ENCODE assay signal across 8 mouse cellular contexts in genomic region chr5:115235786-115236263, GRCm38 (mm10). TPM values are rescaled to one million over a fixed set of nuclear protein-coding genes. Genes with fewer than 3 reads are reported as not detected.
DNase-seq lines count a peak whose midpoint lies in the region; ATAC-seq and TF ChIP-seq lines count a peak whose summit lies in the region.

Gene Pop5, plus strand, starts transcription at chr5:115235836.

- peak; percentile 97 for TF ChIP-seq CTCF in liver, embryonic 14.5 days (IDR thresholded peaks at IDR 0.05; ENCODE audit: low read depth)
- peak; percentile 96 for TF ChIP-seq CTCF in stomach, postnatal 0 days (IDR thresholded peaks at IDR 0.05; ENCODE audit: low read depth)

- H3K27ac ChIP-seq in brown adipose tissue, adult 24 weeks (replicated peaks; ENCODE audit: low read depth, low read length) = peak within 1 kb of the TSS; percentile 58
- no peak within 1 kb of the TSS; a peak in 1 of 4 replicates for H3K27ac ChIP-seq in heart, embryonic 14.5 days (replicated peaks in 1 of 2; ENCODE audit: control insufficient read depth in 1 of 2, insufficient read depth in 1 of 2, low read depth in 2 of 2, low read length in 2 of 2)
- no peak within 1 kb of the TSS for H3K27ac ChIP-seq in liver, embryonic 14.5 days
- no peak within 1 kb of the TSS for H3K27ac ChIP-seq in neural tube, embryonic 11.5 days (ENCODE audit: low read depth, low read length)
- 0 out of 2 replicates have a peak within 1 kb of the TSS, but pooled peaks have one; percentile 8 for H3K27ac ChIP-seq in stomach, postnatal 0 days (replicated peaks)

- H3K27me3 ChIP-seq in heart, embryonic 14.5 days (ENCODE audit: control insufficient read depth, insufficient read depth, low read length) = no peaks in the 10 kb centered on the region
- H3K27me3 ChIP-seq in liver, embryonic 14.5 days (ENCODE audit: control insufficient read depth, insufficient read depth, low read length) = peaks cover 19% of the 10 kb centered on the region
- H3K27me3 ChIP-seq in neural tube, embryonic 11.5 days (ENCODE audit: control insufficient read depth, insufficient read depth, low read length) = peaks cover 8% of the 10 kb centered on the region
- no peaks in the 10 kb centered on the region for H3K27me3 ChIP-seq in stomach, postnatal 0 days (ENCODE audit: control insufficient read depth, insufficient read depth, low read length)

- peaks cover 16% of the 10 kb centered on the region for H3K36me3 ChIP-seq in heart, embryonic 14.5 days (ENCODE audit: control insufficient read depth, insufficient read depth, low read length)
- H3K36me3 ChIP-seq in liver, embryonic 14.5 days (replicated peaks; ENCODE audit: control insufficient read depth, insufficient read depth, low read depth) = peaks cover 12% of the 10 kb centered on the region
- H3K36me3 ChIP-seq in neural tube, embryonic 11.5 days (ENCODE audit: control insufficient read depth, insufficient read depth, low read length) = peaks cover 6% of the 10 kb centered on the region; the same call in 1 of the 2 replicates
- H3K36me3 ChIP-seq in stomach, postnatal 0 days (ENCODE audit: control insufficient read depth, insufficient read depth, low read length) = peaks cover 6% of the 10 kb centered on the region; the same call in 1 of the 2 replicates

- H3K4me2 ChIP-seq in heart, embryonic 14.5 days (ENCODE audit: low read length) = peak within 1 kb of the TSS; percentile 88
- H3K4me2 ChIP-seq in liver, embryonic 14.5 days (ENCODE audit: low read depth) = peak within 1 kb of the TSS; percentile 75
- H3K4me2 ChIP-seq in neural tube, embryonic 11.5 days (ENCODE audit: low read depth) = peak within 1 kb of the TSS; percentile 77
- peak within 1 kb of the TSS; percentile 93 for H3K4me2 ChIP-seq in stomach, postnatal 0 days (replicated peaks; ENCODE audit: low read depth)

- no peak for TF ChIP-seq EP300 in liver, embryonic 14.5 days (IDR thresholded peaks at IDR 0.05; ENCODE audit: low read depth)
- no peak for TF ChIP-seq EP300 in stomach, postnatal 0 days (optimal IDR thresholded peaks at IDR 0.05)

- peak within 1 kb of the TSS; percentile 81 for H3K9ac ChIP-seq in heart, embryonic 14.5 days (ENCODE audit: low read length)
- H3K9ac ChIP-seq in liver, embryonic 14.5 days (replicated peaks) = peak within 1 kb of the TSS; percentile 43
- peak within 1 kb of the TSS; percentile 63 for H3K9ac ChIP-seq in neural tube, embryonic 11.5 days (ENCODE audit: low read length)
- H3K9ac ChIP-seq in stomach, postnatal 0 days (ENCODE audit: low read length) = peak within 1 kb of the TSS; percentile 59

- peak; percentile 94 for DNase-seq in CD4-positive, CD25-positive, alpha-beta regulatory T cell, adult 2 months (ENCODE audit: low read depth, low spot score)
- peak; percentile 60 for DNase-seq in fibroblast of lung, adult 2 months (ENCODE audit: low read depth)
- DNase-seq in kidney, postnatal 14 days = peak; percentile 92
- DNase-seq in liver, embryonic 14.5 days (ENCODE audit: low read depth in 3 of 3, low spot score in 3 of 3) = peak; percentile 56 to 73 (median 60)
- peak; percentile 92 for DNase-seq in neural tube, embryonic 11.5 days (ENCODE audit: low spot score)
- DNase-seq in stomach, postnatal 0 days (ENCODE audit: low spot score) = peak; percentile 91

- peak; percentile 33 for ATAC-seq in heart, embryonic 14.5 days (ENCODE audit: insufficient number of reproducible peaks, insufficient read depth, low FRiP score, low read depth)
- ATAC-seq in liver, embryonic 14.5 days (ENCODE audit: insufficient read depth) = peak; percentile 49
- ATAC-seq in neural tube, embryonic 11.5 days (ENCODE audit: insufficient read depth, low FRiP score, low TSS enrichment) = peak; percentile 56
- peak; percentile 77 for ATAC-seq in stomach, postnatal 0 days (ENCODE audit: low FRiP score, low TSS enrichment)

- peaks cover 4% of the 10 kb centered on the region; the same call in 1 of the 2 replicates for H3K4me1 ChIP-seq in brown adipose tissue, adult 24 weeks (ENCODE audit: control insufficient read depth, insufficient read depth, insufficient read length, low read length)
- H3K4me1 ChIP-seq in heart, embryonic 14.5 days (ENCODE audit: control insufficient read depth in 2 of 2, insufficient read depth in 2 of 2, low read length in 2 of 2) = peaks cover 14 to 20% of the 10 kb centered on the region in 2 experiments
- peaks cover 4 to 12% of the 10 kb centered on the region in 2 experiments; a peak in 3 of 4 replicates for H3K4me1 ChIP-seq in liver, embryonic 14.5 days (replicated peaks; ENCODE audit: control insufficient read depth in 2 of 2, insufficient read depth in 2 of 2, low read length in 1 of 2)
- H3K4me1 ChIP-seq in neural tube, embryonic 11.5 days (ENCODE audit: control insufficient read depth, insufficient read depth, low read length) = peaks cover 11% of the 10 kb centered on the region
- no peaks in the 10 kb centered on the region for H3K4me1 ChIP-seq in stomach, postnatal 0 days (replicated peaks; ENCODE audit: control insufficient read depth, insufficient read depth)

- H3K4me3 ChIP-seq in brown adipose tissue, adult 24 weeks (ENCODE audit: insufficient read depth, low read depth, low read length) = peak within 1 kb of the TSS; percentile 61
- peak within 1 kb of the TSS; percentile 50 to 65 for H3K4me3 ChIP-seq in heart, embryonic 14.5 days (ENCODE audit: control insufficient read depth in 1 of 2, insufficient read depth in 1 of 2, low read depth in 1 of 2, low read length in 2 of 2)
- peak within 1 kb of the TSS; percentile 49 to 50 for H3K4me3 ChIP-seq in liver, embryonic 14.5 days (ENCODE audit: insufficient read depth in 1 of 2, low read depth in 2 of 2, low read length in 2 of 2)
- H3K4me3 ChIP-seq in neural tube, embryonic 11.5 days (ENCODE audit: low read depth, low read length) = peak within 1 kb of the TSS; percentile 45
- peak within 1 kb of the TSS; percentile 59 for H3K4me3 ChIP-seq in stomach, postnatal 0 days (ENCODE audit: low read depth, low read length)

- WGBS in heart, embryonic 14.5 days = under 1% methylated on average over 21 of the region's 21 CpGs
- under 1% methylated on average over 21 of the region's 21 CpGs for WGBS in liver, embryonic 14.5 days (ENCODE audit: insufficient replicate concordance)
- WGBS in neural tube, embryonic 11.5 days = 1% methylated on average over 21 of the region's 21 CpGs
- WGBS in stomach, postnatal 0 days = under 1% methylated on average over 21 of the region's 21 CpGs

- H3K9me3 ChIP-seq in heart, embryonic 14.5 days (ENCODE audit: control insufficient read depth, low read length) = no peaks in the 10 kb centered on the region
- no peaks in the 10 kb centered on the region for H3K9me3 ChIP-seq in liver, embryonic 14.5 days (ENCODE audit: control insufficient read depth, low read length)
- H3K9me3 ChIP-seq in neural tube, embryonic 11.5 days (ENCODE audit: control insufficient read depth, low read length) = no peaks in the 10 kb centered on the region
- no peaks in the 10 kb centered on the region for H3K9me3 ChIP-seq in stomach, postnatal 0 days (ENCODE audit: control insufficient read depth, low read length)

RNA-seq across cellular contexts. Expression of gene Pop5, which starts in this region (rescaled TPM):
- polyA plus RNA-seq in brown adipose tissue, adult 24 weeks (2012; ENCODE audit: insufficient read depth, insufficient read length, missing spikeins) = 187 and 188 TPM in 2 replicates
- polyA plus RNA-seq in heart, embryonic 14.5 days (2014; fragmentation: Nextera tagmentation; extraction: Ambion mirVana) = 62.8 and 66.7 TPM in 2 replicates
- polyA plus RNA-seq in liver, embryonic 14.5 days (2012; rRNA removed) = 45.0 and 55.2 TPM in 2 replicates
- 95.5 and 106 TPM in 2 replicates for polyA plus RNA-seq in liver, embryonic 14.5 days (2014; fragmentation: Nextera tagmentation; extraction: Ambion mirVana)
- polyA plus RNA-seq in neural tube, embryonic 11.5 days (2014; fragmentation: Nextera tagmentation; extraction: Ambion mirVana) = 121 and 122 TPM in 2 replicates
- polyA plus RNA-seq in stomach, postnatal 0 days (2015; fragmentation: Nextera tagmentation; extraction: Ambion mirVana) = 83.9 and 85.3 TPM in 2 replicates

Comparison
In these comparisons a context has a peak if more than half of its experiments do, and no peak if none do; other contexts are left out.
1. H3K27ac ChIP-seq: peak in brown adipose tissue, adult 24 weeks (single experiment) and stomach, postnatal 0 days (single experiment); none in heart, embryonic 14.5 days (0 of 2), liver, embryonic 14.5 days (single experiment) and neural tube, embryonic 11.5 days (single experiment).
2. Peak in every context shown above with its lines, with median percentiles within 50 percentile points of each other: DNase-seq, H3K4me3 ChIP-seq, ATAC-seq, H3K4me2 ChIP-seq and H3K9ac ChIP-seq.